ENCODE assay signal across 13 mouse cellular contexts in genomic region chr17:15152477-15152876, GRCm38 (mm10).
"Had no signal": no experiment of that assay in that cellular context is flagged by ENCODE, and none has a peak within 500 bp of the region (broad histone marks: within the 10 kb centered on the region; RNA-seq: fewer than 3 reads in every experiment).

No protein-coding gene starts in this region.

- H3K9ac ChIP-seq: limb, embryonic 13.5 days; liver, embryonic 14.5 days; neural tube, embryonic 15.5 days had no signal

- H3K4me2 ChIP-seq: limb, embryonic 13.5 days; neural tube, embryonic 15.5 days had no signal

- H3K4me3 ChIP-seq: limb, embryonic 13.5 days; midbrain, embryonic 10.5 days; myocyte; neural tube, embryonic 15.5 days had no signal

- H3K9me3 ChIP-seq: limb, embryonic 13.5 days; midbrain, embryonic 10.5 days; neural tube, embryonic 15.5 days had no signal

- H3K27ac ChIP-seq: limb, embryonic 13.5 days; liver, embryonic 14.5 days; midbrain, embryonic 10.5 days; neural tube, embryonic 15.5 days had no signal

- H3K27me3 ChIP-seq: limb, embryonic 13.5 days; neural tube, embryonic 15.5 days had no signal

- H3K4me1 ChIP-seq: midbrain, embryonic 10.5 days; neural tube, embryonic 15.5 days had no signal

- DNase-seq: left cerebral cortex, postnatal 4 days; lung, adult 2 months; lung, postnatal 10 days; midbrain, embryonic 14.5 days; right cerebral cortex, adult 18-20 months; right cerebral cortex, postnatal 25 days; thymus, adult 2 months; thymus, postnatal 25 days had no signal

- H3K36me3 ChIP-seq: limb, embryonic 13.5 days; midbrain, embryonic 10.5 days; neural tube, embryonic 15.5 days had no signal
